Mouse (Mus musculus): ENCODE data around the gene Slc16a3.

Slc16a3 gene

DNA sequence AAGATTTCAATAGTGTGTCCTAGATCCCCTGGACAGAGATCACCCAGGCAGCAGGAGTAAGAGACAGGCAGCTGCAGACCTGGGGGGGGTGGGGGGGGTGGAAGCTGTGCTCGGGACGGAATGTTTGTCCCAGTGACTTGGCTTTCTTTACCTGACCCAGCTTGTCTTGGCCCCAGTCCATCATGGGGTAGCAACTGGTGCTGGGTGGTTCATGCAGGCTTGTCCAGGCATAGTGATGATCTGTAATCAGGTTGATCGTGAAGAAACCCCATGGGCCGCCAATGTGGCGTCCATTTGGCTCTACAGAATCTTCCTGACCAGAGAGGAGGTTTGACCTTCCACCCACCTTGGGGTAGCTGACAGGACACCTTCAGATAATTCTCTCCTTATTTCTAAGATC, 2.4 kb upstream of the Slc16a3 start:
- intact Hi-C loops (cut with DNase I): no loop called here

DNA sequence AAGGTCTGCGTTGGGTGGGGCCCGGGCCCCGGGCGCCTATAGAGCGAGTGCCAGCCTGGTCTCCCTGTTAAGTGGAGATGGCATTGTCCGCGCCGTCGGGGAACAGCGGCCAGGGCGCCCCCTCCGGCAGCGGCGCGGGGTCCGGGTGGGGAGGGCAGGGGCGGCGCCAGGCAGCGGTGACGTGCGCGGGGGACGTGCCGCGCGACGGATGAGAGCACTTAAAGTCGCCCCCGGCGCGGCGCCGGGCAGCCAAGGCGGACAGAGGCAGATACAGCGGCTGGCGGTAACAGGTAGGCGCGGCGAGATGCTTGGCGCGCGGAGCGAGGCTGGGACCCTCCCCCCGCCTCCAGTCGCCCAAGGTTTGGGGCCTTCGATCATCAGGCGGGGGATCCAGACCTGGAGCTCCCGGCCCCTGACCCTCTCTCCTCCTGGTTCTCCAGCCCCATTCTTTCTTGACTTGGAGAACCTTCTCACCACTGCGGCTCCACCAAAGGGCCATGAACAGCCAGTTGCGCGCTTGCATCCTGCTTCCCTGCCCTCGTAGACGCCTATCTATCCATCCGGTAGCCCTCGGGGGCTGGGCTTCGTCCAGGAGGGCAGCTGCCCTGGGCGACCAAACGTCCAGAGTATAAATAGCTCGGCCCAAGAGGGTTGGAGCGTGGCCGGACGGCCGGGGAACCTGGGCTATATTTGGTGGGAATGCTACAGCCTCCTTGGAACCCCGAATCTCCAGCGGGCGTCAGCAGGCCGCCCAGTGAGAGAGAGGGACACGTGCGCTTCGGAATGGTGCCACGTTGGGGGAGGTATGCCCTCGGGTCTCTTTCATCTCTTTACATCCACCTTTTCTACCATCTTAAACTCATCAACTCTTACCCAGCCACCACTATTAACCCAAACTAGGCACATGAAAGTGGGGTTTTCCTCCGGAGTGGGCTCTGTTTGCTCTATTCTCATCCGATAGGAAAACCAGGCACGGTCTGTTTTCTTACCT, 876 bp downstream of the Slc16a3 start:
- intact Hi-C loops (cut with DNase I): no loop called here

DNA sequence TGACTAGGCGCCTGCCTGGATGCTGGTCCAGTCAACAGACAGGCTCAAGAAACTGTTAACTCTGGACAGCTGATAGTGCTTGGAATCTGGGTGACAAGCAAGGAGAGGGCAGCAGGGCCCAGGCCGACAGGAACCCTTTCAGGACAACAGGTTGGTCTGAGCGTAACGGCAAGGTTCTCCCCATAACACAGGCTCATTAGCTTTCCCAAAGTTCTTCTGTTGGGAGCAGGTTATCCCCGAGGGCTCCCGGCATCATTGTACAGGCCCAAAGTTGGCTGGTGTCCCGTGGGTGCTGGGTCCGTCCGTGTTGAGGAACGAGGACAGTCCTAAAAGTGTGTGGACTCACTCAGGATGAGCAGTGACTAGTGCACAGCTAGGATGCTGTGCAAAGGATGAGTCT, 1.6 kb downstream of the Slc16a3 start:
- intact Hi-C loops (cut with DNase I): no loop called here

DNA sequence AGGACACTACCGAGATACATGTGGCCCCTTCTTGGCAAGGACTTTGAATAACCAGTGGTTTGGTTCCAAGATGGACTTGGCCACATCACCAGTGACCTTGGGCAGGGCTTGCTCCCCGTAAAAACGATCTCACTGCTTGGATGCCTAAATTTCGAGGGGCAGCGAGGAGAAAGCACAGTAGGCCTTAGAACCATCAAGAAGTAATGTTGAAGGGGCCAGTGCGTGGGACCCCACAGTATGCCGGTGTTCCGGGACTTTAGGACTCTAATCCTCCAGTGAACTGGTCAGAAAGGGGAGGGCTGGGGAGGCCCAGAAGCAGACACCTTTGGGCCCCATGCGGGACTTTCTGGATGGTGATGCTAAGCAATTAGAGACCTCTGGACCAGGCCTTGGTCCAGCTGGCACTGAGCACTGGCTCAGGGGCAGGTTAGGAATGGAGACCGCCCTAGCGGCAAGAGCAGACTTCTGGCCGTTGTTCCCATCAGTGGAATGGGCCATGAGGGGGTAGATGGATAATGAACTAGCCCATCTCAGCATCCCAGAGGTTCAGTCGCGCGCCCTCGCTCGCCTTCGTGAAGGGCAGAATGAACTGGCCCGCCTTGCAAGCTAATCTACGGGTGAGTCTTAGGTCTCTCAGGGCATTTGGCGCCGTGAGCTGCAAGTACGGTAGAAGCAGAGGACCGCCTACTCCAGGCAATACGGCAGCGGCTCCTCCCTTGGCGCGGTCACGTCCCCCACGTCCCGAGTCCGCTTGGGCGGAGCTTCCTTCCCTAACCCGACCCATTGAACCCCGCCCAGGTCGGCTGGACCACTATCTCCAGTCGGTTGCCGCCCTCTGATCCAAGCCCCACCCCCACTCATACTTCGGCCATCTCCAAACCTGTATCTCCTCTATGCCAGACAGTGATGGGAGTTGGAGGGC, 2.3 kb downstream of the Slc16a3 start:
- intact Hi-C loops (cut with DNase I): no loop called here

DNA sequence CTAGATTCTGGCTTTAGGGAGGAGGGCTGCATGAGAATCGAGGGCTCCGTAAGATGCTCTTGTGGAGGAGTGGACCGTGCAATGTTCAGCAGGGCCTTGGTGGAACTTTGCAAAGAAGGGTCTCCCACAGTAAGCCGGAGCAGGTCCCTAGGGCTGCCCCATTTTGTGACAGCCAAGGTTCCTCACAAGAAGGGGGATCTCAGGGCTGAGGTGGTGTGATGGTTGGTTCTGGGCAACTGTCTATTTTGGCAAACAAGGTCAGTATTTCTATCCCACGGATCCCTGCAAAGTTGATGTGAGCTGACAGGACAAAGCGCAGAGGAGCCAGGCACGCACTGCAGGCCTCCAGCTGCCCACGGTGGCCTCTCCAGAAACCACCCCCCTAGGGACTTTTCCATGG, 3.0 kb downstream of the Slc16a3 start:
- intact Hi-C loops (cut with DNase I): no loop called here

DNA sequence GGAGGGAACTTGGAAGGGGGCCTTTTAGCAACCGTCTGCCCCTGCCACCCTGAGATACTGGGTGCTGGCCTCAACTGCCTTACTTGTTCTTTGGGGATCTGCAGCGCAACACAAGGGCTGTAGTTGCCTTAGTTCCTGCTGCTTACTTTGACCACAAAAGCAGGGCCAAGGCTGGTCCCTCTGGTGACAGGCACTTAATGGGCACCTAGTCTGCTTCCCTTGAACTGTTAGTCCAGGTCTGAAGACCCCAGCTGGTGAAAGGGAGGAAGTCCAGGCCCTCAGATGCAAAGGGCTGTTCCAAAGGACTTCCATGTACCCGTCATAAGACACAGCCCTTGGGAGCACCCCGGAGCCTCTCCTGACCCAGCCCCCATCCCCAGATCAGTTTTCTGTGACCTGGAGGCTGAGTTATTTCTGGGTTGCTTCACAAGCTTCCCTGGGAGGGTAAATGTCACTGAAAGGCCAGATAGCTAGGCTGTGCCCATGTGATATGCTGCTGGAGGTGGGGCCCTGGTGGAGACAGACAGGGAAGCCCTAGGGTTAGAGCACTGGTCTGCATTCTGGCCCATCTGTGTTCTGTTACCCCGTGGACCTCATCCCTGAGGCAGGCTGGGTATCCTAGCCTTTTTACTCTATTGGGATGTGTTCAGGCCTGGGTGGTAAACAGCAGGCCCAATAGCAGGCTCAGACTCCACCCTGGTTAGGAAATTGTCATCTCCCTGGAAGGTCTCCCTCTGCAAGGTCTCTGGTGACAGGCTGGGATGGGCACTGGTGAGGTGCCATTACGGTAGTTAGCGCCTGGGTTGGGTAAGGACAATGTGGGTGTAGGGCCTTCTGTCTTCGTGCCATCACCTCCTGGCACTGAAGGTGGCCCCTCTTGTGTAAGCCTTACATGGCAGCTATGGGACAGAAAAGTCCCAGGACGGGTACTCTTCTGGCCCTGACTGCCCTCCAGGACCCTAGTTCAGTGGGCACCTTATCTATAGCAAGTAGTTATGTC, 3.8 kb downstream of the Slc16a3 start:
- intact Hi-C loops (cut with DNase I): no loop called here

DNA sequence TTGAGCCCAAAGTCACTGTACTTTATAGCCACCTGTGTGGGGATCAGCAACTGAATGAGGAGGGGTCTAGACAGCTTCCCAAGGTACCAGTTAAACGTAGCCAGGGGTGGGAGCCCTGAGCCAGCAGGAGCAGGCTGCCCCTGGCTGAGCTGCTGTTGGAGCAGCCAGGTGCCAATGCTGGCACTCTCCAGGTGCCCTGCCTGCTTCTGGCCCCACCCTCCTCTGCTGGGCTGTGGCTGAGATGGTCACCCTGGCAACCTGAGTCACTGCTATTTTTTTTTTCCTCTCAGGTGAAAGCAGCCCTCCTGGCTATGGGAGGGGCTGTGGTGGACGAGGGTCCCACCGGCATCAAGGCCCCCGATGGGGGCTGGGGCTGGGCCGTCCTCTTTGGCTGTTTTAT, 6.7 kb downstream of the Slc16a3 start:
- intact Hi-C loops (cut with DNase I): no loop called here

DNA sequence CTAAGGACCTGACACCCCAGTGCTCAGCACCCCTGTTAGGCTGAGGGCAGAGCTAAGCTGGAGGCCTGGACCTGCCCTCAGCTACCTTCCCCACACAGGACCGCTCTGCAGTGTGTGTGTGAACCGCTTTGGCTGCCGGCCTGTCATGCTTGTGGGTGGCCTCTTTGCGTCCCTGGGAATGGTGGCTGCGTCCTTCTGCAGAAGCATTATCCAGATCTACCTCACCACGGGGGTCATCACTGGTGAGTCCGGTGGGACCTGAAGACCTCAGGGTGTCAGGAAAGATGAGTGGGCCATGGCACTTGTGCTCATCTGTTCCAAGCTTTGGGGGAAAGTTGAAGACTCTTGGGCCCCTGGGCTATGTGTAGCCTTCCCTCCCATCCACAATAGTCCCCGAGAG, 7.4 kb downstream of the Slc16a3 start:
- intact Hi-C loops (cut with DNase I): no loop called here

DNA sequence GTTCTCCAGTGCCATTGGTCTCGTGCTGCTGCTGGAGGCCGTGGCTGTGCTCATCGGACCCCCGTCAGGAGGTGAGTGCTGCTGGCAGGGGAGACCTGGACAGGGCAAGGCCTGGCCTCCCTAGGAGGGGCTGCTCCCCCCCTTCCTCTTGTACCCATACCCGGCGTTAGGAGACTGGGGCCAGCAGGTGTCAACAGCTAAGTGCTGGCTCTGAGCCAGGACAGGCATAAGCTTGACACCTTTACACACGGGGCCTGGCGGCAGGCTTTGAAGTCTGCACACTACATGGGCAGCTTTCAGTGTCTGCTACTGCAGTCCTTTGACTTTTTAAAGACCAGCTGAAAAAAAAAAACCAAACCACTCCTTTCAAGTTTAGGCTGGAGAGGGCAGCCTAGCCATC, 8.8 kb downstream of the Slc16a3 start:
- intact Hi-C loops (cut with DNase I): no loop called here

DNA sequence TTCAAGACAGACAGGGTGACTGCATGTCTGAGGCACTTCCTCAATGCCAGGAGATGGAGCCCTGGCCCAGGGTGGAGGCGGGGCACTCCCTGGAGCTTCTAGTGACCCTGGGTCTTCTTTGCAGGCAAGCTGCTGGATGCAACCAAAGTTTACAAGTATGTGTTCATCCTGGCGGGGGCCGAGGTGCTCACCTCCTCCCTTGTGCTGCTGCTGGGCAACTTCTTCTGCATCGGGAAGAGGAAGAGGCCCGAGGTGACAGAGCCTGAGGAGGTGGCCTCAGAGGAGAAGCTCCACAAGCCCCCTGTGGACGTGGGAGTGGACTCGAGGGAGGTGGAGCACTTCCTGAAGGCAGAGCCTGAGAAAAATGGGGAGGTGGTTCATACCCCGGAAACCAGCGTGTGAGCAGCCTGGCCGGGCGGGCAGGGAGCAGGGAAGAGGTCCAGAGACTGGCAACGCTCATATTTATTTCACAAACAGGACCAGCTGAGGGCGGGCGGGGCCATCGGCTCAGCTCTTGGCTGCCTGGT, 9.5 kb downstream of the Slc16a3 start:
- intact Hi-C loops (cut with DNase I): no loop called here

DNA sequence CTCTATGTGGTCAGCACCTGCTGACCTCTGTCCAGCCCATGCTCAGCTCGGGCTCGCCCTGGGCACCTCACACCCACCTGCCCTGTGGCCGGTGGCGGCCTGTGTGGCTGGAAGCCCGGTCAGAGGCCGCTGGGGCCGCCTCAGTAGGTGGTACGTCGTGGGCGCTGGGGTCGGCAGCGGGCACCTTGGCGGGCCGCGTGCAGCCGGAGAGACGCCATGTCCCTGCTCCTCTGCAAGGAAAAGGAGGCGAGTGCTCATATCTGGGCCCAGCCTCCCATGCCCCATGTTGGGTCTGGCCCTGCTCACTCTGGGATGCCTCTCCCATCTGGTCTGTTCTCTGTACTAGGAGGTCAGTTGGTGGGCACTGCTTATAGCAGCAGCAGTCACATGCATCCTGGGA, 10.8 kb downstream of the Slc16a3 start:
- intact Hi-C loops (cut with DNase I): no loop called here

DNA sequence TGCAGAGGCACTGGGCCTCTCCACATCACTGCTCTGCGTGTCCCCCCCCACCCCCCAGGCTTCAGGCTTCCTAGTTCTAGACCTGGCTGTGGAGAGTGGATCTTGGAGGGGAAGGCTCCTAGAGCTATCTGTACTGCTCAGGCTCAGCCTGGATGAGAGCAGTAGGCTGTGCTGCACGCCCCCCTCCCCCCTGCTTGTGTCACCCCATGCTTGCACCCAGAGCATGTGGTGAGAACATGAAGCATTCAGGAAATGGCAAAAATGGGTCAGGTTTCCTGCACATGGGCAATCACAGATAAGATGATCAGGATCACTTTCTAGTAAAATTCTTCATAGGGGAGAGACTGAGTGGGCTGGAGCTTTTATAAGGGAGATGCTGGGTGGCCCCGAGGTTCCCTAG, 11.3 kb downstream of the Slc16a3 start:
- intact Hi-C loops (cut with DNase I): no loop called here

DNA sequence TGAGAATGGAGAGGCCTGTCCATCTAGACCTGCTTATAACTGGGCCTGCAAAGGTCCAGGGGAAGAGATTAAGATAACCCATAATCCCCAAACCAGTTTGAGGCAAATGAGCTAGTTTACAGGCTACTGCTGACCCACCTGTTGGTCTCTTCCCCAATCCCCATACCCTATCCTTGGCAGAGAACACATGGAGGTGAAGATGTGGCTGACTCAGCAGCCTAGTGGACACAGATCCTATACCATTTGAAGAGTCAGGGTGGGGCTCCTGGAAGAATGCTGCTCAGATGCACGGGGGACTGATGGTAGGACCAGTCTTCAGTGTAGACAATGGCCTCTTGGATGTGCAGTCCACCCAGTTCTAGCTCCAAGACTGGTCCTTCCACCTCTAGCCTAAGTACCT, 12.0 kb downstream of the Slc16a3 start:
- intact Hi-C loops (cut with DNase I): no loop called here

DNA sequence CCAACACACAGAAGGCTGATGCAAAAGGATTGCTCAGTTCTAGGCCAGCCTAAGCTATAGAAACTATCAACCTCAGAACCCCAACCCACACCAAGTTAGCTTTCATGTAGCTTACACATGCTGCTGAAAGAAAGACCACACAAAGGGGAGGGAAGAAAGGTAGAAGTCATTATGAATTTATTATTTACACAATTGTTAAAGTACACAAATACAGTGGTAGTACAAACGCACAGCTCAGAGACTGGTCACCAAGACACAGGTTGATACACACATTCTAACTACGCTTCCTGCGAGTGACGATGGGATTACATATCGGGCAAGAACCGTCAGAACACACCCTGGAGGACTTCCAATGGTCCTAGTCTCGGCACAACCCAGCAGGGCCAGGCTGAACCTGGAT, 13.3 kb downstream of the Slc16a3 start:
- intact Hi-C loops (cut with DNase I): no loop called here

DNA sequence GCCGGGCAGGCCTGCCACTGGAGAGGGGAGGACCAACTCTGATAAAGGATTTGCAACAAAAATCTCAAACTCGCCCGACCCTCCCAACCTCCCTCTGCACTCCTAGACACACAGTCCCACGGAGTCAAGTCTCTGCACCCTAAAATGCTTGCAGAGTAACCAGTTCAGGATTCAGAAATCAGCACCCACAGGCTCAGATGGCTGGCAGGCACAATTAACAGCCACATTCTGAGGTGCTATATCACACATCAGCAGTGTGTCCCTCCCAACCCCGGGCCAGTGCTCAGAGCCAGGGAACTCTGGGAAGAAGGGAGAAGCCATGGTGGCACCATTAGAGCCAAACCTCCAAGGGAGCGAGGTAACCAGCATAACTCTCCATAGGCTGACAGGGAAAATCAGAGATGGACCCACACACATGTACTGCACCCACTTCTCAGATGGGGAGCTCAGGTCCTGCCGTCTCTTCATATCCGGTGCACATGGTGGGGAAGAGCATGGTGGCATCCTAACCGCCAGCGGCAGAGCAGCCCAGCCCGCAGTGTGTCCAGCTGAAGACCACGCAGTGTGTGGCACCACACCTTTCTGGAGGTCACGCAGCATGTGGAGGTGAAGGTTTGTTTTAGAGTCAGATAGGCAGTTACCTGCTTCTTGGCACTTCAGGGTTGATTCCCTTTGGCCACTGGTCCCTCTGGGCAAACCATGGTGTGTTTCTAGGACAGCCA, 13.9 kb downstream of the Slc16a3 start:
- intact Hi-C loops (cut with DNase I): no loop called here

DNA sequence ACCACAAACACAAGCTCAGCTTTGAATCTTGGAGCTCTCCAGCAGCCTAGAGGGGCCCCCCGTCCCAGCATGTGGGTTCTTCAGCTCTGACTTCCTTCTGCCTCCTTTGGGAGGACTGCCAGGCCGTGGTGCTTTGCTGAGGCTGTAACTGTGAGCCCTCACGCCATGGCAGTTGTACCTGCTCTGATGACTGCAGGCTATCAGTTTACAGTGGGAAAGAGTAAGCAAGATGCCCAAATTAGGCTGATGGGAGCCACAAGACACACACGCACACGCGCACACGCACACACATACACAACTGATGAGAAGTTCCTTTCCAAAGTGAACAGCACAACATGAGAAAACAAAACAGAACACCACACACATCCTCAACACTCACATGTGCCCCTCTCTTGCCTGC, 14.6 kb downstream of the Slc16a3 start:
- intact Hi-C loops (cut with DNase I): no loop called here

DNA sequence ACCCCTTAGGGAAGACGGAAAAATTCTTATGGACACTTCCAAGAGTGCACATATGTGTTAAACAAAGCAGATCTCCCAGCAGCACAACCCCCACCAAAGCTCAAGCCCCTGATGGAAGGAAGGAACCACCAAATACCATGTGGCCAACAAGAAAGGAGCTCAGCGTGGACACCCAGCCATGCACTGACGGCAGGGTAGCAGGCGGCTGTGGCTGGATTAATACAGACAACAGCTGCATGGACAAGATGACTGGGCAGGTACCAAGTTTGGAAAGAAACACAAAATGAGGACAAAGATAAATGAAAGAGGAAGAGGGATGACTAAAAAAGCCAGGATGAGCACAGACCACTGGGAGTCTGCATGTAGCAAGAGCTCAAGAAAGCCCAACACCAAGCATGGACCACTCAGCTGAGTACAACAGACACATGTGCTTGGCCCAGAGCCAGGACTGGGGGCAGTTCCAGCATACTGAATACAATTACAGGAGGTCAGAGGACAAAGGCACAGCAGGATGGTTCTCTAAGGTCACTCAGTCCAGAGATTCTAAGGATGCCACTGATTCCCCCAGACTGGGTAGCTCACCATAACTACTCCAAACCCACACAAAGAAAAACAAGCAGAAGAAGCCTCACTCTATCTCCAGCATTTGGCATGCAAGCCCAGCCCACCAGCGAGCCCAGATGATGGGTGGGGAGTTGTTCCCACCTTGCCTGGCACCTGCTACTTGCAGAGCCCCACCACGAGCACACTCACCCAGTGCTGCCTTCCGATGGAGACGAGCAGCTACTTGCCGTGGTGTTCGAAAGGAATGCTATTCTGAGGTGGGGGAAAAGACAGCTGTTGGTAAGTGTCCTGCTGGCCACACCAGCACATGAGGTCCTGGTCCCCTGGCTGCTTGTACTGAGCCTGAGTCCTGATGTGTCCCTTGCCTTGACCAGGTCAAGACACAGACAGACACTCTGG, 16.2 kb downstream of the Slc16a3 start:
- intact Hi-C loops (cut with DNase I): no loop called here

DNA sequence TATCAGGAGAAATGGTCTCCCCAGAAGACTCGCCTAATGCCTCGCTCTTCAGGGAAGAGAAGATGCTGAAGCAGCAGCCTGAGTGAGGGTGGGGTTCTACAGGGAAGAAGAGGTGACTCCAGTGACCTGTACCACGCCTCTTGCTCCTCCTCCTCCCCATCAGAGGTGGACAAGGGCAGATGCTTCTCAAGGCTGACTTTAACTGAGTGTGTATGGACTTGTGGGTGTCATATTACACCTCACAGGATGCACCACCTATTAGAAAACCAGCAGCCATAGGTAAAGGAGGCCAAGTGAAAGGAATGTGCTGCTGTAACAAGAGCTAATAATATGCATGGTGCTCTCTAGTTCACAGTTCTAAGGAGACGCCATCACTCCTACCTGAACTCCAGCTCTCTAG, 17.3 kb downstream of the Slc16a3 start:
- intact Hi-C loops (cut with DNase I): no loop called here

DNA sequence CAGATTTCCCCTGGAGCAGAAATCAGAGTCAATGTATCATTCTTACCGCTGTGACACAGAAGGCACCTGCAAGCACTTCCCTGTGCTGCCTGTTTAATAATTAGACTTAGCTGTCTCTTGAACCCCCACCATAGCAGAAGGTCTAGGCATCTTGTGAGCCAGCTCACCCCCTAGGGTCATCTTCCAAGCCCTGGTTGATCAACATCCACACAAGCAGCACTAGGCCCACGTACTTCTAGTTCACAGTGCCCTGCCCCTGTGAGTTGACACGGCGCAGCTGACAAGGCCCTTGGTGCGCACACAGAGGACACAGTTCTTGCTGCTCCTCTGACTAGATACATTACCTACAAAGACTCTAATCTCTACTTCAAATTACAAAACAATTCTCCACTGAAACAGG, 21.5 kb downstream of the Slc16a3 start:
- intact Hi-C loops (cut with DNase I): no loop called here
